Mouse (Mus musculus) heart, postnatal 25 days (tissue): Measurements from ENCODE around the gene Pglyrp3. TPM values are rescaled to one million over a fixed set of nuclear protein-coding genes. Genes with fewer than 3 reads are reported as not detected.
"Not testable (repeated sequence)": the region's sequence is repeated elsewhere in the genome, so short reads cannot be mapped to it uniquely, and the experiment has no call there.

Experiments used
- DNase-seq: peaks from one replicate; pipeline ENCODE4 v3.0.0; 2022; ENCODE audit warnings: low spot score
- intact Hi-C: fragments of 180-260 bp; cut with DNase I; formaldehyde crosslinking; loops from one replicate; pipeline ENCODE4 v1.15.1; 2025
- microRNA-seq: library from miRNA; unstranded; fragments of <30 nt; microRNA quantifications from one replicate; pipeline ENCODE4 v1.2.0, GENCODE M21; 2022
- total RNA-seq, 2 experiments: library from RNA; stranded (reverse); gene quantifications; 2 replicates each; pipeline ENCODE4 v1.2.3; 2021

Gene Pglyrp3
- total RNA-seq = not detected

- intact Hi-C loops = no loop called here
- no peak for DNase-seq
Measured at GRCm38 (mm10) chr3:92014283-92014682, at the start of gene Pglyrp3. Pglyrp3 (plus strand) TSS chr3:92014583.

DNA sequence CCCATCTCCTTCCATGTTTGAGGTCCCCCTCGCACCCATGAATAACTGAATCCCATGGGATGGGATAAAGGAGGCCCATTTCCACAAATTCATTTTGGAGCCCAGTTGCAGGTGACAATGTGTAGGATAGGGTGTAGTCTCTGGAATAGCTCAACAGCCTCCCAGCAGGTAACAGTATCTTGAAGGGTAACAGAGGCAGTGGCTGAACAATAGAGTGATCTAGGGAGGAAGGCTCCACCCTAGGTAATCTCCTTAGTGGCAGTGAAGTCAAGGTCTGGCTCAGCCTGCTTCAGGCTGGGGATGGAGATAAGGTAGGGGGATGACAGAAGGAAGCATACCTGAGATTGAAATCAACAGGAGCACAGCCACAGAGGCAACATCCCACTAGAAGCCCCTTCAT is 3.4 kb upstream of the Pglyrp3 start:
- no peak for DNase-seq
- intact Hi-C loops = no loop called here

DNA sequence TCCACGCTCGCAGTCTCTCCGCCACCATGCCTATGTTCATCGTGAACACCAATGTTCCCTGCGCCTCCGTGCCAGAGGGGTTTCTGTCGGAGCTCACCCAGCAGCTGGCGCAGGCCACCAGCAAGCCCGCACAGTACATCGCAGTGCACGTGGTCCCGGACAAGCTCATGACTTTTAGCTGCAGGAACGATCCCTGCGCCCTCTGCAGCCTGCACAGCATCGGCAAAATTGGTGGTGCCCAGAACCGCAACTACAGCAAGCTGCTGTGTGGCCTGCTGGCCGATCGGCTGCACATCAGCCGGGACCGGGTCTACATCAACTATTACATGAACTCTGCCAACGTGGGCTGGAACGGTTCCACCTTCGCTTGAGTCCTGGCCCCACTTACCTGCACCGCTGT is 10.2 kb downstream of the Pglyrp3 start:
- DNase-seq, intact Hi-C loops: not testable (repeated sequence)

GRCm38 (mm10) chr3:92033203-92033602 is 18.8 kb downstream of the Pglyrp3 start:
- intact Hi-C loops = no loop called here

GRCm38 (mm10) chr3:92033892-92034291 is 19.5 kb downstream of the Pglyrp3 start:
- intact Hi-C loops = no loop called here
- DNase-seq = no peak

More at GRCm38 (mm10) chr3:92033203-92033602, 18.8 kb downstream of the Pglyrp3 start:
- DNase-seq = no peak

- no peak for DNase-seq
- intact Hi-C loops = loop anchor here (1.0 kb wide), 1 partner anchor 56 kb away; no protein-coding TSS in a partner anchor
Measured at GRCm38 (mm10) chr3:92050382-92051054, 36.1 kb downstream of the Pglyrp3 start.

- peak; percentile 47 for DNase-seq
- intact Hi-C loops = no loop called here
Measured at GRCm38 (mm10) chr3:92080462-92081284, 66.3 kb downstream of the Pglyrp3 start.

Small RNAs within 50 kb of the gene (microRNA-seq; reads per million reads assigned to microRNA genes)
- gene Gm23697 (not detected), gene Gm25145 (not detected)

Other genes starting within 250 kb of the Pglyrp3 start
- not detected for gene Lor, start 68.6 kb downstream of the Pglyrp3 start, total RNA-seq
- gene Prr9, start 109.4 kb downstream of the Pglyrp3 start, total RNA-seq = not detected
- gene Lelp1, start 128.2 kb downstream of the Pglyrp3 start, total RNA-seq = not detected
- not detected for gene Sprr2a1, start 201.2 kb downstream of the Pglyrp3 start, total RNA-seq
- 1 to 10 TPM; 1.1 to 1.5 TPM for gene Sprr2a2, start 201.3 kb downstream of the Pglyrp3 start, total RNA-seq